Mouse (Mus musculus) macrophage (primary cell): ENCODE measurements around the gene Zxdc. TPM values are rescaled to one million over a fixed set of nuclear protein-coding genes. Genes with fewer than 3 reads are reported as not detected.

Experiments used
- polyA plus RNA-seq: library from polyadenylated mRNA; stranded (reverse); fragments of 250-400 nt; gene quantifications from 3 replicates; pipeline ENCODE4 v1.2.4, GENCODE M21; 2018; ENCODE audit warnings: inconsistent platforms

Zxdc gene
- polyA plus RNA-seq, 1 experiment from 2014 or later, result 7.2 TPM

Other genes starting within 250 kb of the Zxdc start
- not detected in 3 replicates for gene Vmn1r51, start 246.9 kb upstream of the Zxdc start, polyA plus RNA-seq
- not detected in 3 replicates for gene Vmn1r52, start 194.7 kb upstream of the Zxdc start, polyA plus RNA-seq
- not detected in 3 replicates for gene V1ra8, start 166.7 kb upstream of the Zxdc start, polyA plus RNA-seq
- gene Vmn1r53, start 145.1 kb upstream of the Zxdc start, polyA plus RNA-seq, result not detected in 3 replicates
- gene Vmn1r54, start 123.2 kb upstream of the Zxdc start, polyA plus RNA-seq, result not detected in 3 replicates
- not detected in 3 replicates for gene BC048671, start 68.3 kb upstream of the Zxdc start, polyA plus RNA-seq
- gene Chst13, start 44.3 kb upstream of the Zxdc start, polyA plus RNA-seq, result not detected in 3 replicates
- gene Uroc1, start 36.2 kb upstream of the Zxdc start, polyA plus RNA-seq, result not detected in 3 replicates
- gene Cfap100, start 59.3 kb downstream of the Zxdc start, polyA plus RNA-seq, result not detected in 3 replicates
- 0.06 to 0.23 TPM (median 0.08 TPM) in 3 replicates for gene Klf15, start 93.1 kb downstream of the Zxdc start, polyA plus RNA-seq
- gene Aldh1l1, start 116.9 kb downstream of the Zxdc start, polyA plus RNA-seq, result 9.4 to 16.6 TPM (median 12.7 TPM) in 3 replicates
- 11.2 to 13.8 TPM (median 12.1 TPM) in 3 replicates for gene Slc41a3, start 235.2 kb downstream of the Zxdc start, polyA plus RNA-seq